Mouse (Mus musculus): ENCODE measurements at regions not wholly inside any gene's neighbourhood (a gene's known extent, or its start where the extent isn't known, plus 50 kb on each side); places are given as distances from the start of the nearest gene placed in this dataset.

- TF ChIP-seq EP300 (IDR thresholded peaks at IDR 0.05; ENCODE audit: insufficient read depth, low read depth, low read length) (no peak), CTCF (IDR thresholded peaks at IDR 0.05) (no peak), POLR2A (IDR thresholded peaks at IDR 0.05; ENCODE audit: insufficient read depth, low read depth, low read length) (no peak)
Measured at GRCm38 (mm10) chr13:99696559-99696890, 180.2 kb upstream of the Map1b start.
